Mouse (Mus musculus): ENCODE results near the gene Apopt1. TPM values are rescaled to one million over a fixed set of nuclear protein-coding genes. Genes with fewer than 3 reads are reported as not detected.

Apopt1 gene
- total RNA-seq, 2 experiments from 2014 or later, result 36.2 to 38.8 TPM

- no peak for DNase-seq (ENCODE audit: extremely low spot score in 1 of 2, low spot score in 2 of 2)
- no peak overlapping the region for H3K4me3 ChIP-seq
- no peak for TF ChIP-seq CTCF (IDR thresholded peaks at IDR 0.05)
- intact Hi-C loops (cut with DNase I), result no loop called here
- no peak overlapping the region for H3K27ac ChIP-seq
These were observed 77.6 kb downstream of the Apopt1 start for GRCm38 (mm10) chr12:111790631-111791030.

- DNase-seq (ENCODE audit: extremely low spot score in 1 of 2, low spot score in 2 of 2), result no peak
- no peak for TF ChIP-seq CTCF (IDR thresholded peaks at IDR 0.05)
- Histone ChIP-seq H3K4me3 (no peak overlapping the region), H3K27ac (peak overlapping the region; percentile 50)
- intact Hi-C loops (cut with DNase I), result no loop called here
These were observed 78.5 kb downstream of the Apopt1 start for GRCm38 (mm10) chr12:111791474-111792104.

GRCm38 (mm10) chr12:111794102-111794501 is 81.0 kb downstream of the Apopt1 start:
- DNase-seq (ENCODE audit: extremely low spot score in 1 of 2, low spot score in 2 of 2), result peak in 1 of 2 experiments; percentile 47
- Histone ChIP-seq H3K27ac (peak overlapping the region; percentile 66), H3K4me3 (no peak overlapping the region)
- no peak for TF ChIP-seq CTCF (IDR thresholded peaks at IDR 0.05)
- intact Hi-C loops (cut with DNase I), result no loop called here

GRCm38 (mm10) chr12:111794526-111795179 is 81.6 kb downstream of the Apopt1 start:
- no peak for TF ChIP-seq CTCF (IDR thresholded peaks at IDR 0.05)
- Histone ChIP-seq H3K4me3 (no peak overlapping the region), H3K27ac (peak overlapping the region; percentile 66)
- no peak for DNase-seq (ENCODE audit: extremely low spot score in 1 of 2, low spot score in 2 of 2)
- intact Hi-C loops (cut with DNase I), result no loop called here

- intact Hi-C loops (cut with DNase I), result no loop called here
- TF ChIP-seq CTCF (IDR thresholded peaks at IDR 0.05), result no peak
- no peak overlapping the region for H3K4me3 ChIP-seq
- peak overlapping the region; percentile 66; the same call in 1 of the 2 replicates for H3K27ac ChIP-seq
- DNase-seq (ENCODE audit: extremely low spot score in 1 of 2, low spot score in 2 of 2), result no peak
These were observed 82.3 kb downstream of the Apopt1 start for GRCm38 (mm10) chr12:111795180-111795895.

GRCm38 (mm10) chr12:111797251-111797650 is 84.2 kb downstream of the Apopt1 start:
- intact Hi-C loops (cut with DNase I), result no loop called here
- no peak for DNase-seq (ENCODE audit: extremely low spot score in 1 of 2, low spot score in 2 of 2)
- no peak overlapping the region for H3K27ac ChIP-seq
- TF ChIP-seq CTCF (IDR thresholded peaks at IDR 0.05), result no peak
- H3K4me3 ChIP-seq, result no peak overlapping the region

- TF ChIP-seq CTCF (IDR thresholded peaks at IDR 0.05), result no peak
- no peak overlapping the region for H3K27ac ChIP-seq
- DNase-seq (ENCODE audit: extremely low spot score in 1 of 2, low spot score in 2 of 2), result no peak
- no peak overlapping the region for H3K4me3 ChIP-seq
- intact Hi-C loops (cut with DNase I), result no loop called here
These were observed 85.4 kb downstream of the Apopt1 start for GRCm38 (mm10) chr12:111798493-111798892.

- intact Hi-C loops (cut with DNase I), result no loop called here
- DNase-seq (ENCODE audit: extremely low spot score in 1 of 2, low spot score in 2 of 2), result no peak
- H3K4me3 ChIP-seq, result no peak overlapping the region
- no peak for TF ChIP-seq CTCF (IDR thresholded peaks at IDR 0.05)
- no peak overlapping the region for H3K27ac ChIP-seq
These were observed 87.6 kb downstream of the Apopt1 start for GRCm38 (mm10) chr12:111800459-111801183.

- intact Hi-C loops (cut with DNase I), result no loop called here
- no peak for TF ChIP-seq CTCF (IDR thresholded peaks at IDR 0.05)
- no peak for DNase-seq (ENCODE audit: extremely low spot score in 1 of 2, low spot score in 2 of 2)
- no peak overlapping the region for H3K4me3 ChIP-seq
- H3K27ac ChIP-seq, result no peak overlapping the region
These were observed 90.5 kb downstream of the Apopt1 start for GRCm38 (mm10) chr12:111803538-111803937.

Other genes starting within 250 kb of the Apopt1 start
- 1 to 10 TPM; 3.1 to 3.3 TPM for gene Gm266, start 227.4 kb upstream of the Apopt1 start, total RNA-seq (2021)
- 100 to 1,000 TPM; 241 to 276 TPM for gene Eif5, start 175.2 kb upstream of the Apopt1 start, total RNA-seq (2021)
- gene Mark3, start 138.7 kb upstream of the Apopt1 start, total RNA-seq (2021), result 100 to 1,000 TPM; 102 TPM
- gene Ckb, start 40.9 kb upstream of the Apopt1 start, total RNA-seq (2021), result 1,000 to 10,000 TPM; 1,837 to 1,872 TPM
- gene Trmt61a, start 35.2 kb upstream of the Apopt1 start, total RNA-seq (2021), result 10 to 100 TPM; 18.9 to 20.2 TPM
- gene Bag5, start within 50 bp of the Apopt1 start, total RNA-seq (2021), result 10 to 100 TPM; 60.9 to 61.8 TPM
- 100 to 1,000 TPM; 746 to 823 TPM for gene Klc1, start 45.6 kb downstream of the Apopt1 start, total RNA-seq (2021)
- gene Xrcc3, start 100.6 kb downstream of the Apopt1 start, total RNA-seq (2021), result 1 to 10 TPM; 3.1 to 3.4 TPM
- gene Zfyve21, start 100.9 kb downstream of the Apopt1 start, total RNA-seq (2021), result 10 to 100 TPM; 20.5 to 21.0 TPM
- 10 to 100 TPM; 59.4 to 61.0 TPM for gene Ppp1r13b, start 194.8 kb downstream of the Apopt1 start, total RNA-seq (2021)